Mouse (Mus musculus): ENCODE results near the gene Pard3. TPM values are rescaled to one million over a fixed set of nuclear protein-coding genes. Genes with fewer than 3 reads are reported as not detected.

Pard3 gene
- polyA plus RNA-seq, 1 experiment from 2014 or later = 7.0 TPM

GRCm38 (mm10) chr8:127185897-127186296 is 122.2 kb downstream of the Pard3 start:
- Histone ChIP-seq H3K4me3 (ENCODE audit: low read depth, low read length) (no peak overlapping the region), H3K27me3 (ENCODE audit: control insufficient read depth, insufficient read depth, low read depth, low read length) (no peaks in the 10 kb centered on the region), H3K36me3 (ENCODE audit: control insufficient read depth, insufficient read depth) (no peaks in the 10 kb centered on the region), H3K9ac (ENCODE audit: low read depth, low read length) (no peak overlapping the region), H3K27ac (ENCODE audit: low read length) (0 out of 2 replicates have a peak overlapping the region, but pooled peaks have one; percentile 4), H3K4me2 (ENCODE audit: low read depth, low read length) (no peak overlapping the region), H3K9me3 (replicated peaks; ENCODE audit: control insufficient read depth, low read length) (no peaks in the 10 kb centered on the region), H3K4me1 (ENCODE audit: control insufficient read depth, low read depth, low read length) (peaks cover 5% of the 10 kb centered on the region; the same call in 1 of the 2 replicates)
- 53% methylated on average over 7 of the region's 7 CpGs for WGBS (ENCODE audit: insufficient replicate concordance)
- peak; percentile 57 for ATAC-seq (ENCODE audit: low read depth)

- no peak for ATAC-seq (ENCODE audit: low read depth)
- Histone ChIP-seq H3K27ac (ENCODE audit: low read length) (no peak overlapping the region), H3K9me3 (replicated peaks; ENCODE audit: control insufficient read depth, low read length) (no peaks in the 10 kb centered on the region), H3K4me3 (ENCODE audit: low read depth, low read length) (no peak overlapping the region), H3K9ac (ENCODE audit: low read depth, low read length) (no peak overlapping the region), H3K4me2 (ENCODE audit: low read depth, low read length) (no peak overlapping the region), H3K36me3 (ENCODE audit: control insufficient read depth, insufficient read depth) (no peaks in the 10 kb centered on the region), H3K4me1 (ENCODE audit: control insufficient read depth, low read depth, low read length) (no peaks in the 10 kb centered on the region), H3K27me3 (ENCODE audit: control insufficient read depth, insufficient read depth, low read depth, low read length) (no peaks in the 10 kb centered on the region)
Observed at GRCm38 (mm10) chr8:127188671-127189070, 125.0 kb downstream of the Pard3 start.

DNA sequence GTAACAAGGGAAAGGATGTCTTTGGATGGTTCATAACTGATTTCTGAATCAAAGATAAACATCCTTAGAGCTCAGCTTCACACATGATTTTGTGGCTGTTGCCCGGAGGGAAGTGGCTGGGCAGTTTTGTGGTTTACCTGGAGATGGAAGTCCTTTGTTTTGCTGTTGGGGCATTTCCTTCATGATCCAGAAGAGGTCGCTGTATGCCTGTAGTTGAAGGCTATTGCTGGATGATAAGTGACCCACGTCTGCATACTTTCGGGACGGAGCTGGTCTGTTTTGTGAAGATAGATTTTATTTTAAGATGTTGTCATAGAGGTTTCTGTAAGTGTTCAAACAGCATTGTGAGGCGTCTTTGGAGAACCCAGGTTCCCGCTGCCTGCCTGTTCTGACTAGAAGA is 126.7 kb downstream of the Pard3 start:
- WGBS (ENCODE audit: insufficient replicate concordance) = 22% methylated on average over 7 of the region's 7 CpGs
- no peaks in the 10 kb centered on the region for H3K36me3 ChIP-seq (ENCODE audit: control insufficient read depth, insufficient read depth)
- H3K27ac ChIP-seq (ENCODE audit: low read length) = no peak overlapping the region
- no peaks in the 10 kb centered on the region for H3K9me3 ChIP-seq (replicated peaks; ENCODE audit: control insufficient read depth, low read length)
- H3K27me3 ChIP-seq (ENCODE audit: control insufficient read depth, insufficient read depth, low read depth, low read length) = no peaks in the 10 kb centered on the region
- no peak overlapping the region for H3K9ac ChIP-seq (ENCODE audit: low read depth, low read length)
- ATAC-seq (ENCODE audit: low read depth) = no peak
- H3K4me2 ChIP-seq (ENCODE audit: low read depth, low read length) = no peak overlapping the region
- H3K4me3 ChIP-seq (ENCODE audit: low read depth, low read length) = no peak overlapping the region
- H3K4me1 ChIP-seq (ENCODE audit: control insufficient read depth, low read depth, low read length) = no peaks in the 10 kb centered on the region; the same call in none of the 2 replicates

DNA sequence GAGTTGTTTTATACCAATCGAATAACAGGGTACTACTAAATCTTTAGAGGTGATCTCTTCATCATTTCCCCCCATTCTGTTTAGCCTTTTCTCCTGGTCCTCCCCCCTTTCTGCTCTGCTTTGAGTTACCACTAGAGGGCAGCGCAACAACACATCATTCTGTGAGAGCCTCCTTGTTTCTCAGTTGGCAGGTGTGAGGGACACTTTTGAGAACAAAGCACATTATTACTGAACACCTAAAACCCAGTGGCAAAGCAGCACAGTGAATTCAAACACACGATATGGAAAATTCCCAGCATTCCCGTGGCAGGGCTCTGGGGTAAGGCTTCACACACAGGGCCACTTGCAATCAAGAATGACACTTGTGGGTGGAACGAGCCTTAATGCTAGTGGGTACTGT is 127.7 kb downstream of the Pard3 start:
- Histone ChIP-seq H3K36me3 (ENCODE audit: control insufficient read depth, insufficient read depth) (no peaks in the 10 kb centered on the region), H3K4me3 (ENCODE audit: low read depth, low read length) (no peak overlapping the region), H3K9ac (ENCODE audit: low read depth, low read length) (no peak overlapping the region), H3K4me1 (ENCODE audit: control insufficient read depth, low read depth, low read length) (no peaks in the 10 kb centered on the region; the same call in none of the 2 replicates), H3K9me3 (replicated peaks; ENCODE audit: control insufficient read depth, low read length) (no peaks in the 10 kb centered on the region), H3K27me3 (ENCODE audit: control insufficient read depth, insufficient read depth, low read depth, low read length) (no peaks in the 10 kb centered on the region), H3K27ac (ENCODE audit: low read length) (no peak overlapping the region), H3K4me2 (ENCODE audit: low read depth, low read length) (no peak overlapping the region)
- 30% methylated on average over 5 of the region's 5 CpGs for WGBS (ENCODE audit: insufficient replicate concordance)
- ATAC-seq (ENCODE audit: low read depth) = no peak

DNA sequence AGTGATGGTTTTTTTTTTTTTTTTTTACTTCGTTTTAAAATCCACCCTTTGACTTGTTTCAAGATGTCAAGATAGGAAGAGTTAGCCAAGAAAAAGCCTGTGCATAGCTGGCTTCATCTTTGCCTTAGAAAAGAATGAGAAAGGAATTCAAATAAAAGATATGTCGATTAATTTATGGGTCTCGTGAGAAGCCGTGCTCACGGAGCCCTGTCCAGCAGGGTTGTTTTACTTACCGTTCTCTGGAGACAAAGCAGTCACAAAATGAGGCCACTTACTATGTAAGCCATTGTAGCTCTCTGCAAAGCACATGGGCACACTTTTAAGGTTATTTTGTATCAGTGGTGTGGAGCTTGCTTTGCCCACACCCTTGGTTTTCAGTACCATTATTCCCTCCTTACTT is 128.1 kb downstream of the Pard3 start:
- H3K4me2 ChIP-seq (ENCODE audit: low read depth, low read length) = no peak overlapping the region
- no peaks in the 10 kb centered on the region for H3K9me3 ChIP-seq (replicated peaks; ENCODE audit: control insufficient read depth, low read length)
- ATAC-seq (ENCODE audit: low read depth) = no peak
- H3K9ac ChIP-seq (ENCODE audit: low read depth, low read length) = no peak overlapping the region
- H3K4me1 ChIP-seq (ENCODE audit: control insufficient read depth, low read depth, low read length) = no peaks in the 10 kb centered on the region; the same call in none of the 2 replicates
- H3K27ac ChIP-seq (ENCODE audit: low read length) = no peak overlapping the region
- 65% methylated on average over 6 of the region's 6 CpGs for WGBS (ENCODE audit: insufficient replicate concordance)
- H3K36me3 ChIP-seq (ENCODE audit: control insufficient read depth, insufficient read depth) = no peaks in the 10 kb centered on the region
- no peaks in the 10 kb centered on the region for H3K27me3 ChIP-seq (ENCODE audit: control insufficient read depth, insufficient read depth, low read depth, low read length)
- no peak overlapping the region for H3K4me3 ChIP-seq (ENCODE audit: low read depth, low read length)

DNA sequence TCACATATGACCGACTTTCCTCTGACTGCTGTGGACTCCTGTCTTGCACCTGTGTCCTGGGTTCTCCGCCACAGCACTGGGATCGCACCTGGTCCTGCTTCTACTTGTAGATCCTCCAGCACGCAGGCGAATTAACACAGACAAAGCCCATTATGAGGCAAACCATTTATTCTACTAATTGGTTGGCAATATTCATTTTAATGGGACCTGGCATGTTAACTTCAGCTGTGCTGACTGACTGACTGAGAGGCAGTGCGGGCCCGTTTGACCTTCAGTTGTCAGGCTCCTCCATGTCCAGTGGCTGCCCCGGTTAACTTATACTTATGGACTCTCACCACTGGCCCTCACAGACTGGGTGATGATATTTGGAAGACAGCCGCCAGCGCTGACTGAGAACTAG is 128.6 kb downstream of the Pard3 start:
- no peaks in the 10 kb centered on the region for H3K27me3 ChIP-seq (ENCODE audit: control insufficient read depth, insufficient read depth, low read depth, low read length)
- H3K4me1 ChIP-seq (ENCODE audit: control insufficient read depth, low read depth, low read length) = peaks cover 2% of the 10 kb centered on the region
- no peak overlapping the region for H3K4me3 ChIP-seq (ENCODE audit: low read depth, low read length)
- no peak overlapping the region for H3K4me2 ChIP-seq (ENCODE audit: low read depth, low read length)
- H3K27ac ChIP-seq (ENCODE audit: low read length) = no peak overlapping the region
- H3K36me3 ChIP-seq (ENCODE audit: control insufficient read depth, insufficient read depth) = no peaks in the 10 kb centered on the region
- no peaks in the 10 kb centered on the region for H3K9me3 ChIP-seq (replicated peaks; ENCODE audit: control insufficient read depth, low read length)
- no peak overlapping the region for H3K9ac ChIP-seq (ENCODE audit: low read depth, low read length)
- WGBS (ENCODE audit: insufficient replicate concordance) = 70% methylated on average over 10 of the region's 10 CpGs
- no peak for ATAC-seq (ENCODE audit: low read depth)

- Histone ChIP-seq H3K27ac (ENCODE audit: low read length) (no peak overlapping the region), H3K4me1 (ENCODE audit: control insufficient read depth, low read depth, low read length) (peaks cover 2% of the 10 kb centered on the region), H3K4me3 (ENCODE audit: low read depth, low read length) (no peak overlapping the region), H3K9ac (ENCODE audit: low read depth, low read length) (no peak overlapping the region), H3K36me3 (ENCODE audit: control insufficient read depth, insufficient read depth) (no peaks in the 10 kb centered on the region), H3K27me3 (ENCODE audit: control insufficient read depth, insufficient read depth, low read depth, low read length) (no peaks in the 10 kb centered on the region), H3K9me3 (replicated peaks; ENCODE audit: control insufficient read depth, low read length) (no peaks in the 10 kb centered on the region), H3K4me2 (ENCODE audit: low read depth, low read length) (no peak overlapping the region)
- WGBS (ENCODE audit: insufficient replicate concordance) = 54% methylated on average over 6 of the region's 6 CpGs
- ATAC-seq (ENCODE audit: low read depth) = no peak
Observed at GRCm38 (mm10) chr8:127193375-127193774, 129.7 kb downstream of the Pard3 start.

DNA sequence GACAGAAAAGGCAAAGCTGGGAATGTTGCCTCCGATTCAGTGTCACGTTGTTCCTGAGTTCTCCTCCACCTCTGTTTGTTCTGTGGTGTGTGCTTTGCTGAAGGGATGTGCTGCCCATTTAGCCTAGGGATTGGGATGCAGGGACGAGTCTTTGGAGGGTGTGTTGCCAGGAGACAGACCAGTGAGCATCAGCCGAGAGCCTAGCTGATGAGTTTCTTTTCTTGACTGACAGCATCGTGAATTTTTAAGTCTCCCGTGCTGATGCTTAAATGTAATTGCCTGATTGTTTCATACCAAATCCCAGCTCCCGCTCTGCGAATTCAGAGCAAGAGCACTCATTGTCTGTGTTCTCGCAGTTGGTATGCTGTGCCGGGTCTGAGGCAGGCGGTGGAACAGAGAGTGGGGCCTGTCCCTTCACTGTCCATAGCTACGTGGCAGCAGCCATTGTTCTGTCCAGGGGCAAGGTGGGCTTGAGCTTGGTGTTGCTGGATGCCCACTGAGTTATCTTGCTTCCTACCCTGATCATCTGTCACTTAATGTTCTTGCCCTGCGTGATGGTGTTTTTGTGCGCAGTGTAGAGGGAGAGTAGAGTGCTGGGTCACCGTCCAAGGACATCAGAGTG is 131.2 kb downstream of the Pard3 start:
- Histone ChIP-seq H3K9ac (ENCODE audit: low read depth, low read length) (no peak overlapping the region), H3K9me3 (replicated peaks; ENCODE audit: control insufficient read depth, low read length) (no peaks in the 10 kb centered on the region), H3K4me3 (ENCODE audit: low read depth, low read length) (no peak overlapping the region), H3K27me3 (ENCODE audit: control insufficient read depth, insufficient read depth, low read depth, low read length) (no peaks in the 10 kb centered on the region), H3K4me1 (ENCODE audit: control insufficient read depth, low read depth, low read length) (peaks cover 2% of the 10 kb centered on the region), H3K4me2 (ENCODE audit: low read depth, low read length) (no peak overlapping the region), H3K36me3 (ENCODE audit: control insufficient read depth, insufficient read depth) (no peaks in the 10 kb centered on the region), H3K27ac (ENCODE audit: low read length) (no peak overlapping the region)
- WGBS (ENCODE audit: insufficient replicate concordance) = 64% methylated on average over 15 of the region's 15 CpGs
- ATAC-seq (ENCODE audit: low read depth) = no peak

DNA sequence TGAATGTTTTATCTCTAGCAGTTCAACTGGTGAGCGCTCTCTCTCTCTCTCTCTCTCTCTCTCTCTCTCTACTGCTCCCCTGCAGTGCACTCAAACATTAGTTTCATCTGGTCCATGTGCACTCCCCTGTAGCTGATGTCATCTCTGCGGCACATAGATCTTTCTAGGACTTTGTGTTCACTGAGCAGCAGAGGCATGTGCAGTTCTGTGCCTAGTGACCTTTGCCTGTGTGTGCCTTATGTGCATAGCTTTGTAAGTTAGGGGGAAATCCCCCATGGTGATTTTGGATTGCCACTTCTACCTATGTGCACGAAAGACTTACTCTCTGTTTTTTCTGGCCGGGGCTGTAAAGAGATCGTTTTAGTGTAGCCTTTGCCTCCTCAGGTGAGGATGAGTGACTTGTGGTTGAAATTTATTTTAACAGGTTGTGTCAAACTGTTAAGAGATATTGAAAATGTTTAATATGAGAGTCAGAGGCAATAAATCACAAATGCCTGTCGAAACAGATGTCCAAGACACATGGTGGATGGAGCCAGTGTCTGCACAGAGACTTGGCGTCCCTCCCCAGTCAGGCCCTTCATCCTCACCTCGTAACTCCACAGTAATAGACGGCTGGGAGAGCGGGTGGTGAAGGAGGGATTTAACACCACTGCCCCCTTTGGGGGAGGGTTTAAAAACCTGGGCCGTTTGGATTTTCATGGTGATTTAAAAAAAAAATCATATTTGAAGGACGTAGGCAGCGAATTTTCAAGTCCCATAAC is 133.0 kb downstream of the Pard3 start:
- Histone ChIP-seq H3K4me3 (ENCODE audit: low read depth, low read length) (no peak overlapping the region), H3K27ac (ENCODE audit: low read length) (peak overlapping the region; percentile 19; the same call in 1 of the 2 replicates), H3K4me1 (ENCODE audit: control insufficient read depth, low read depth, low read length) (peaks cover 2% of the 10 kb centered on the region), H3K36me3 (ENCODE audit: control insufficient read depth, insufficient read depth) (no peaks in the 10 kb centered on the region), H3K9ac (ENCODE audit: low read depth, low read length) (no peak overlapping the region), H3K9me3 (replicated peaks; ENCODE audit: control insufficient read depth, low read length) (no peaks in the 10 kb centered on the region), H3K4me2 (ENCODE audit: low read depth, low read length) (no peak overlapping the region), H3K27me3 (ENCODE audit: control insufficient read depth, insufficient read depth, low read depth, low read length) (no peaks in the 10 kb centered on the region)
- peak; percentile 77 for ATAC-seq (ENCODE audit: low read depth)
- 57% methylated on average over 13 of the region's 13 CpGs for WGBS (ENCODE audit: insufficient replicate concordance)

Measured in liver, embryonic 16.5 days (tissue).